Mouse (Mus musculus): ENCODE data around the gene Nub1. TPM values are rescaled to one million over a fixed set of nuclear protein-coding genes. Genes with fewer than 3 reads are reported as not detected.

Gene Nub1
- polyA plus RNA-seq (2015; fragmentation: Nextera tagmentation; extraction: Ambion mirVana): 59.7 and 61.2 TPM in 2 replicates

DNA sequence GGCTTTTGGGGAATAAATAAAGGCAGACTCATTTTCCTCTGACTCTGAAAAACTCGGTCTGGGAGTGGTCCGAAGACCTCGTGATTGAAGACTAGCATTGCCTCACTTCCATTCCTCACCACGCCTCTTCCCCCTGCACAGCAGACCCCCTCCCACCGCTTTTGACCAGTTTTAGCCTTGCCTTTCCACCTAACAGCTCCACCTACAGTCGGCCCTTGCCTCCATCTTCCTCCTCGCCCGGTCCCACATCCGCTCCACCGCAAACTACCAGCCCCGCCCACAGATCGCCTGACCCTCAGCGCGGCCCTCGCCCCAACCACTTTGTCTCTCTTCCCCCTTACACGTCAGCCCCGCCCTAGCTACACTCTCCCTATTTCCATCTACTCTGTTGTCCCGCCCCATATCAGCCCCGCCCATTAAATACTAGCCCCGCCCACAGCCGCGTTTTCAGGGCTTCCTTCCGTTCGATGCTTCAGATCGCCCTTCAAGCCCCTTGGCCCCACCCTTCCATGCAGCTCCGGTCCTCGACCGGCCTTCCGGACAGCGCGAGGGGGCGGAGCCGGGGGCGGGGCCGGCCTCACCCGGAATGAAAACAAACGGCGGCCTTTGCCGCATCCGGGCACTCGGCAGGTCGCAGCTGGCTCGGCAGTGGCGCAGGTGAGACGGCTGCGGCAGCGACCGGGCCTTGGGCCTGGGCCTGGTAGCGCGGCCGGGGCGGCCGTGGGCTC lies at the start of gene Nub1:
TSS of gene Nub1 (plus strand) at position 167 of the 728 bp plus-strand sequence.
- Histone ChIP-seq H3K9ac (replicated peaks) (peak within 1 kb of the TSS; percentile 80), H3K27me3 (no peaks in the 10 kb centered on the region), H3K4me1 (peaks cover 28% of the 10 kb centered on the region), H3K9me3 (no peaks in the 10 kb centered on the region), H3K4me2 (replicated peaks) (peak within 1 kb of the TSS; percentile 68), H3K4me3 (peak within 1 kb of the TSS; percentile 82), H3K27ac (replicated peaks) (peak within 1 kb of the TSS; percentile 94), H3K36me3 (peaks cover 12% of the 10 kb centered on the region)
- peak; percentile 96 for ATAC-seq (replicated peaks)
- WGBS: under 1% methylated on average over 52 of the region's 53 CpGs

- peaks cover 12% of the 10 kb centered on the region for H3K4me1 ChIP-seq
- no peaks in the 10 kb centered on the region for H3K27me3 ChIP-seq
- no peak overlapping the region for H3K4me3 ChIP-seq
- WGBS: 78% methylated on average over 4 of the region's 4 CpGs
- no peak overlapping the region for H3K9ac ChIP-seq (replicated peaks)
- H3K4me2 ChIP-seq (replicated peaks): no peak overlapping the region
- no peaks in the 10 kb centered on the region for H3K9me3 ChIP-seq
- no peaks in the 10 kb centered on the region for H3K36me3 ChIP-seq
- no peak for ATAC-seq (replicated peaks)
- H3K27ac ChIP-seq (replicated peaks): no peak overlapping the region
Observed at GRCm38 (mm10) chr5:24636987-24637386, 48.3 kb upstream of the Nub1 start.

DNA sequence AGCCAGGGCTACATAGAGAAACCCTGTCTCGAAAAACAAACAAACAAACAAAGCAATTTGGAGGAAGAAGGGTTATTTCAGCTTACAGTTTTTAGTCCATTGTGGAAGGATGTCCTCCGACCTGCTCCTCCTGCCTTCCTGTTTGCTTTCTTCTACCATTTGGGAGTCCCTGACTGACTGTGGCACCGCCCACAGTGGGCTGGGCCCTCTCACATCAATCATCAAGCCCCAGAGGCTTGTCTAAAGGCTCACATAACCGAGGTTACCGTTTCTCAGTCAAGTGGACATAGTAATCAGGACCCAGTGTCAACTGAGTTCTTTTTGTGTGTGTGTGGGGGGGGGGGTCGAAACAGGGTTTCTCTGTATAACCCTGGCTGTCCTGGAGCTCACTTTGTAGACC lies 47.2 kb upstream of the Nub1 start:
- Histone ChIP-seq H3K4me3 (no peak overlapping the region), H3K27ac (replicated peaks) (no peak overlapping the region), H3K4me2 (replicated peaks) (no peak overlapping the region), H3K9ac (replicated peaks) (no peak overlapping the region), H3K27me3 (no peaks in the 10 kb centered on the region), H3K9me3 (no peaks in the 10 kb centered on the region), H3K36me3 (no peaks in the 10 kb centered on the region), H3K4me1 (peaks cover 12% of the 10 kb centered on the region)
- ATAC-seq (replicated peaks): no peak
- 75% methylated on average over 6 of the region's 6 CpGs for WGBS

GRCm38 (mm10) chr5:24639081-24639480 lies 46.3 kb upstream of the Nub1 start:
- H3K27ac ChIP-seq (replicated peaks): peak overlapping the region; percentile 43; the same call in 1 of the 2 replicates
- H3K9me3 ChIP-seq: no peaks in the 10 kb centered on the region
- no peaks in the 10 kb centered on the region for H3K27me3 ChIP-seq
- peak; percentile 61 for ATAC-seq (replicated peaks)
- WGBS: 63% methylated on average over 6 of the region's 6 CpGs
- H3K36me3 ChIP-seq: no peaks in the 10 kb centered on the region
- H3K9ac ChIP-seq (replicated peaks): no peak overlapping the region
- H3K4me3 ChIP-seq: no peak overlapping the region
- H3K4me2 ChIP-seq (replicated peaks): no peak overlapping the region
- H3K4me1 ChIP-seq: peaks cover 12% of the 10 kb centered on the region

- H3K4me1 ChIP-seq: no peaks in the 10 kb centered on the region
- no peaks in the 10 kb centered on the region for H3K9me3 ChIP-seq
- H3K36me3 ChIP-seq: no peaks in the 10 kb centered on the region
- no peaks in the 10 kb centered on the region for H3K27me3 ChIP-seq
- no peak overlapping the region for H3K4me3 ChIP-seq
- H3K9ac ChIP-seq (replicated peaks): no peak overlapping the region
- no peak overlapping the region for H3K4me2 ChIP-seq (replicated peaks)
- ATAC-seq (replicated peaks): no peak
- WGBS: 96% methylated on average over 1 of the region's 1 CpGs
- no peak overlapping the region for H3K27ac ChIP-seq (replicated peaks)
Observed at GRCm38 (mm10) chr5:24645454-24645853, 39.9 kb upstream of the Nub1 start.

DNA sequence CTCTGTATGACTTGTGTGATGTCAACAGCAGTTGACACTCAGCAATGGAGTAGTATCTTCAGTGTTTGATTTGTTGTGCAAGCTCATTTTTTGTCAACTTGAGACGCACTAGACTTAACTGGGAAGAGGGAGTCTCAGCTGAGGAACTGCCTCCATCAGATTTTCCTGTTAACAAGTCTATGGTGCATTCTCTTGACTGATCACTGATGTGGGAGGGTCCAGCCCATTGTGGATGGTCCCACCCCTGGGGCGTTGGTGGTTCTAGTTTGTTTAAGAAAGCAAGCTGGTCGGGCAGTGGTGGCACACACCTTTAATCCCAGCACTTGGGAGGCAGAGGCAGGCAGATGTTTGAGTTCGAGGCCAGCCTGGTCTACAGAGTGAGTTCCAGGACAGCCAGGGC lies 36.1 kb upstream of the Nub1 start:
- Histone ChIP-seq H3K27me3 (no peaks in the 10 kb centered on the region), H3K4me2 (replicated peaks) (no peak overlapping the region), H3K4me3 (no peak overlapping the region), H3K4me1 (peaks cover 7% of the 10 kb centered on the region), H3K27ac (replicated peaks) (no peak overlapping the region), H3K9me3 (no peaks in the 10 kb centered on the region), H3K9ac (replicated peaks) (no peak overlapping the region), H3K36me3 (no peaks in the 10 kb centered on the region)
- WGBS: 61% methylated on average over 4 of the region's 4 CpGs
- ATAC-seq (replicated peaks): no peak

DNA sequence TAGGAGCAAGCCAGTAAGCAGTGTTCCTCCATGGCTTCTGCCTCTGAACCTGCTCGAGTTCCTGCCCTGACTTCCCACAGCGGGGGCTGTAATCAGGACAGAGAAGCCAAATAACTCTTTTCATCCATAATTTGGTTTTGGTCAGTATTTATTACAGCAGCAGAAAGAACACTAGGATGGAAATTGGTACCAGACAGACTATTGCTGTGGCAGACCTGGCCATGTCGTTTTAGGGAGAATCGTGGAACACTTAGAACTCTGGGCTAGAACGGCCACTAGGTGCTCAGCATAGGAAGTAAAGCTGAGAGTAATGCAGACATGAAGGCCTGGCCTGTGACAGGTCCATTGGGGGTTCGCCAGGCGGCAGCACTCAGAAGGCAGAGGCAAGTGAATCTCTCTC lies 35.6 kb upstream of the Nub1 start:
- no peaks in the 10 kb centered on the region for H3K27me3 ChIP-seq
- ATAC-seq (replicated peaks): no peak
- H3K27ac ChIP-seq (replicated peaks): no peak overlapping the region
- no peak overlapping the region for H3K4me2 ChIP-seq (replicated peaks)
- H3K4me1 ChIP-seq: peaks cover 7% of the 10 kb centered on the region
- no peaks in the 10 kb centered on the region for H3K9me3 ChIP-seq
- H3K9ac ChIP-seq (replicated peaks): no peak overlapping the region
- WGBS: 79% methylated on average over 7 of the region's 7 CpGs
- H3K36me3 ChIP-seq: no peaks in the 10 kb centered on the region
- H3K4me3 ChIP-seq: no peak overlapping the region

- Histone ChIP-seq H3K9ac (replicated peaks) (peak overlapping the region; percentile 8; the same call in 1 of the 2 replicates), H3K36me3 (no peaks in the 10 kb centered on the region), H3K4me3 (no peak overlapping the region), H3K4me2 (replicated peaks) (no peak overlapping the region), H3K9me3 (no peaks in the 10 kb centered on the region), H3K27me3 (no peaks in the 10 kb centered on the region), H3K27ac (replicated peaks) (peak overlapping the region; percentile 21), H3K4me1 (peaks cover 13% of the 10 kb centered on the region)
- ATAC-seq (replicated peaks): no peak
- 90% methylated on average over 6 of the region's 6 CpGs for WGBS
Observed at GRCm38 (mm10) chr5:24651356-24651755, 34.0 kb upstream of the Nub1 start.

DNA sequence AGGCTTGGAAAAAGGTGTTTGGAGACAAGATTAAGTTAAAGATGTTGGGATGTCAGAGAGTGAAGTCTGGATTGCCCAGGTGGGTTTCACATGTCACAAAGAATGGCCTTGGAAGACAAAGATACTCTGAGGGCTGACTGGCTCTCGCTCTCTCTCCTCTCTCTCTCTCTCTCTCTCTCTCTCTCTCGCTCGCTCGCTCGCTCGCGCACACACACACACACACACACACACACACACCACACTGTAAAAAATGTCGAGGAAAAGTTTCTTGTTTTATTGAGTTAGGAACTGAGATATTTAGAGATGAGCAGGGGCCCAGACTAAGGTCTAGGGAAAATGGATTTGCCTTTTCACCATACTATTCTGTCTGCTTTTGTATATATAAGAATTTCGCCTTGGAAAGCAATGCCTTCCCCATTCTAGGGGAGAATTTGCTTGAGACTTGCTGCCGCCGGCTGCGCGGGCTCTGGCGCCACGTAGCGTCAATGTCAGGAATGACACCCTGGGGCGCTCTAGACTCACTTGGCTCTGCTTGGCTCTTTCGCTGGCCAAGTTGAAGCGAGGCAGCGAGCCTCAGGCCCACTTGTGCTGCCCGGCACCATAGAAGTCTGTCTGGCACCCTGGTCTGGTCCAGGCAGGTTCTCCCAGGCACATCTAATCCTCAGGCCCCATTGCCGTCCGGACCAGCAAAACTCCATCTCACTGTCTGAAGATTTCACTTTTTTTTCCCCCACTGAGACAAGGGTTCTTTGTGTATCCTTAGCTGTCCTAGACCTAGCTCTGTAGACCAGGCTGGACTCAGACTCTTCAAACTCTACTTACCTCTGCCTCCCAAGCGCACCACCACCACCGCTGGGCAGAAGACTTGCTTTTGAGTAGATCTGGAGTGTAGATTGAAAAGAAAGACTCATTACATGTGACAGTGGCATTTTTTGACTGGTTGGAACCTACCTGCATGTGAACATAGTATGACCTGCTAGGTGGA lies 33.3 kb upstream of the Nub1 start:
- 28% methylated on average over 24 of the region's 25 CpGs for WGBS
- no peaks in the 10 kb centered on the region for H3K9me3 ChIP-seq
- peak overlapping the region; percentile 25; the same call in 1 of the 2 replicates for H3K9ac ChIP-seq (replicated peaks)
- no peaks in the 10 kb centered on the region for H3K27me3 ChIP-seq
- H3K4me1 ChIP-seq: peaks cover 13% of the 10 kb centered on the region
- no peaks in the 10 kb centered on the region for H3K36me3 ChIP-seq
- peak; percentile 75 for ATAC-seq (replicated peaks)
- peak overlapping the region; percentile 21 for H3K27ac ChIP-seq (replicated peaks)
- H3K4me3 ChIP-seq: no peak overlapping the region
- no peak overlapping the region for H3K4me2 ChIP-seq (replicated peaks)

DNA sequence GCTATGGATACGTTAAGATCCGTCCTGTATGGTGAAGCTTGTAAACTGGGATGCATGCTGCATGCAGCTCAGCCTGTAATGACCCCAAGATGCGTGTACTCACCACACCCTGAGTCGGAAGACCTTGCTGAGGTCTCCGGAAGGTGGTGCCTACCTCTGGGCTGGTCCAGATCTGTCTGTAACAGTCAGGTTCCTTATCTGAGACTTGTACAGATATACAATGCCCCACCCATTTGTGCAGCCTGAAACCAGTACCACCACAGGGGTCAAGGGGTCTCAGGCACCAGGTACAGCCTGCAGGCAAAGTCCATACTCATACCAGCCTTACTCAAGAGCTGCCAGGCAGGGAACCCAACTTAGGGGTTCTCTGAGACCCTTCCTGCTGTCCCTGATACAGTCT lies 32.6 kb upstream of the Nub1 start:
- ATAC-seq (replicated peaks): no peak
- WGBS: 91% methylated on average over 5 of the region's 5 CpGs
- no peak overlapping the region for H3K9ac ChIP-seq (replicated peaks)

DNA sequence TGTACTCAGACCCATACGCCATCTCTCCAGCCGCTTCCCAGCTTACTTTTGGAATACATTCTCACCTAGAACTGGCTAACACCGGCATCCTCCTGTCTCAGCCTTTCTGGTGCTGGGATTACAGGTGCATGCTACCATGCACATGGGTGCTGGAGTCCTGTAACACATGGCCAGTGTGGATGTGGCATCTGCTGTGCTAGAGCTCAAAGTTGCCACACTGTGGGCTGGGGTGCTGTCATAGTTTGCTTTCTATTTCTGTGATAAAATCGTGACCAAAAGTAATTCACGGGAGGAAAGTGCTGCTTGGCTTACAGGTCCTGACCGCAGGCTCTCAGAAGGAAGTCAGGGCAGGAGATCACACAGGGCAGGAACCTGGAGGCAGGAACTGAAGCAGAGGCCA lies 30.8 kb upstream of the Nub1 start:
- 89% methylated on average over 6 of the region's 6 CpGs for WGBS
- no peaks in the 10 kb centered on the region for H3K9me3 ChIP-seq
- no peak for ATAC-seq (replicated peaks)
- H3K27me3 ChIP-seq: no peaks in the 10 kb centered on the region
- peaks cover 15% of the 10 kb centered on the region for H3K4me1 ChIP-seq
- H3K36me3 ChIP-seq: no peaks in the 10 kb centered on the region
- H3K4me3 ChIP-seq: no peak overlapping the region
- H3K4me2 ChIP-seq (replicated peaks): no peak overlapping the region
- no peak overlapping the region for H3K9ac ChIP-seq (replicated peaks)
- H3K27ac ChIP-seq (replicated peaks): peak overlapping the region; percentile 64; the same call in 1 of the 2 replicates

More for the DNA sequence above, 32.6 kb upstream of the Nub1 start:
- Histone ChIP-seq H3K9me3 (no peaks in the 10 kb centered on the region), H3K4me3 (no peak overlapping the region), H3K36me3 (no peaks in the 10 kb centered on the region), H3K27ac (replicated peaks) (no peak overlapping the region), H3K4me1 (peaks cover 15% of the 10 kb centered on the region), H3K27me3 (no peaks in the 10 kb centered on the region), H3K4me2 (replicated peaks) (no peak overlapping the region)

- H3K27me3 ChIP-seq: no peaks in the 10 kb centered on the region
- no peak overlapping the region for H3K4me3 ChIP-seq
- WGBS: 31% methylated on average over 2 of the region's 2 CpGs
- H3K36me3 ChIP-seq: no peaks in the 10 kb centered on the region
- no peaks in the 10 kb centered on the region for H3K9me3 ChIP-seq
- peaks cover 11% of the 10 kb centered on the region for H3K4me1 ChIP-seq
- no peak overlapping the region for H3K9ac ChIP-seq (replicated peaks)
- ATAC-seq (replicated peaks): peak; percentile 64
- peak overlapping the region; percentile 71 for H3K27ac ChIP-seq (replicated peaks)
- H3K4me2 ChIP-seq (replicated peaks): no peak overlapping the region
Observed at GRCm38 (mm10) chr5:24657113-24657512, 28.2 kb upstream of the Nub1 start.
